Mouse (Mus musculus) fibroblast of lung, adult 2 months (primary cell): ENCODE measurements around the gene Wipi2.

Experiments used
- DNase-seq: peaks from one replicate; pipeline ENCODE4 v3.0.0-alpha.2; 2011; ENCODE audit warnings: low read depth

Wipi2 gene

GRCm38 (mm10) chr5:142630224-142630623 is 2.7 kb downstream of the Wipi2 start:
- peak; percentile 24 for DNase-seq

DNA sequence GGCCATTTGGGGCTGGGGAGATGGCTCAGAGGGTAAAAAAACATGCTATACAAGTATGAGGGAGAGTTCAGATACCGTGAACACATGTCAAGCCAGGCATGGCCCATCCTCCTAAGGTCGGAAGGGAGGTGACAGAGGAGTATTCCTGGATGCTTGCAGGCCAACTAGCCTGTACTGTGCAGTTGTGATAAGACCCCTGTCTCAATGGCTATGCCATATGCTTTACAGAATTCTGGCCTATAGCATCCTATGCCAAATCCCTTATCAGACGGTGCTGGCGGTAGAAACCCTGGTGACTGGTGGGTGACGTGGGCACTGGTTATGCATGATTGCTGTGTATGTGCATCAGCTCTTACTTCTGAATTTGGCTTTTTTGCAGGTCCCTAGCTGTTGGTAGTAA is 10.3 kb downstream of the Wipi2 start:
- DNase-seq: no peak

DNA sequence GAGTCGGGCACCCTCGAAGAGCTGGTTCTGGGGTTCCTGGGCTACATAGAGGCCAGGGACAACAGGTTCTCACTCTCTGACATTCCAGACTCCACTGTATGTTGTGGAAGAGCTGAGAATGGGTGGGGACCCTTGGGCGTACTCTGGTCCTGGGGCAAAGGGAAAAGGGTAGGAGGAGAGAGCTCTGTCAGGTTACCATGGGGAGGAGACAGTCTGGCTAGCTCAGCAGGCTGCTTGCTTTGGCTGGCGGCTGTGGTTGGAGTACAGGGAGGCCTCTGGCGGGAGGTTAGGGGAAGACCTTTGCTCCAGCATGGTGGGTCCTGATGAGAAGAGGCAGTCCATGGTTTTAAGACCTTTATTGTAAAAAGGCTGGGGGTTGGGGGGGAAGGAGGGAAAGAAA is 12.6 kb downstream of the Wipi2 start:
- no peak for DNase-seq

- no peak for DNase-seq
Measured at GRCm38 (mm10) chr5:142641331-142642051, 14.0 kb downstream of the Wipi2 start.

DNA sequence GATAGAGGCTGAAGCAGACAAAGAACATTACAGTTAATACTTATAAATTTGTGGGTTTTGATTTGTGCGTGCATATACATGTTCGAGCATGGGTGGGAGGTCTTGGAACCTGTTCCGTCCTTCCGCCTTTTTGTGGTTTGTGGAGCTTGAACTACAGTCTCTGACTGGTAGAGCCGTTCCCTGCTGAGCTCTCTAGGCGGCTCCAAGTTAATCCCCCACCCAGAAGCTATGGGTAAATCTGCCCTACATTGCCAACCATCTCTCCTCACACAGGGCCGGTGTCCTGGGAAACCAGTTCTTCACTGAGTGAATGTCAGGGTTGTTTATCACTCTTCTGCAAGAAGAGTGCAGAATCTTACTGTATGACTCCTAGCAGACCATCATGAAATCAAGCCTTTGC is 20.7 kb downstream of the Wipi2 start:
- no peak for DNase-seq

GRCm38 (mm10) chr5:142649460-142650050 is 22.1 kb downstream of the Wipi2 start:
- DNase-seq: no peak

GRCm38 (mm10) chr5:142650390-142650789 is 22.9 kb downstream of the Wipi2 start:
- DNase-seq: no peak

DNA sequence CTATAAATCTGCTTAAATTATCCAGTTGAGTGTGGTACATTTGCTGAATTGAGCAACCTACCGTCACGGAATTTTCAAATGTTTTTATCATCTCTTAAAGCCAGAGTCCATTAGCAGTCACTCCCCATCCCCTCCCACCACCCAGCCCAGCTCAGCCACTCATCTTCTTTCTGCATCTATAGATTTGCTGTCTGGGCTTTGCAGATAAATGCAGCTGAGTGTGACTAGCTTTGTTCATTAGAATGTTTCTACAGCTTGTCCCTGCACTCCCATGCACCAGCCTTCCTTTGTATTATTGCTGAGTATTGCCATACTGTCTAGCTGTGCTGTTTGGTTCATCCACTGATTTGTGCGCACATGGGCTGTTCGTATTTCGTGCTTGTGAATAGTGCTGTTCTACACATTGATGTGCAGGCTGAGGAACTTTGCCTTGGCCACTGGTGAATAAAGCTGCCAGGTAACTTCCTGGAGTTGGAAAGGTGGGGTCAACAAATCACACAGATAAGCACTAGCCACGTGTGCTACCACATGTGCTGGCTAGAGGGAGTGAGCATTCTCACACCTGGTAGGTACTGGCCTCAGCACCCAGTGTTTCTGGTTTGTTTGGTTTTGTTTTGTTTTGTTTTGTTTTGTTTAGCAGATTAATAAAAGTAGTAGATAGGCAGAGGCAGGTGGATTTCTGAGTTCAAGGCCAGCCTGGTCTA is 23.4 kb downstream of the Wipi2 start:
- no peak for DNase-seq

DNA sequence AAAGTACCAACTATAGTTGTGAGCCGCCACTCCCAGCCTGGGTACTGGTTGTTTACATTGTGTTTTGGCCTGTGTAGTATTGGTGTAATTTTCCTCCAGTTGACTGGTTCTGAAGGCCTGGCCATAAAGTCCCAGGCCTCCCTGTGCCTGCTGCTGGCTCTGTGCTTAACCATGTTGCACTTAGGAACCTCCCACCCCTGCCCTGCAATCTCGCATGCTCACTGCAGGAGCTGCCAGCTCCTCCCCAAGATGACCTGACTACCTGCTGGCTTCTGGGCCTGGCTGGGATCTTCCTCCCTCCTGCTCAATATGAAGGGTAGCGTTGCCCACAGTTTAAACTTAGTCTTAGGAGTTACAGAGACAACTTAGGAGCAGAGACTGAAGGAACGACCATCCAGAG is 24.8 kb downstream of the Wipi2 start:
- DNase-seq: no peak

DNA sequence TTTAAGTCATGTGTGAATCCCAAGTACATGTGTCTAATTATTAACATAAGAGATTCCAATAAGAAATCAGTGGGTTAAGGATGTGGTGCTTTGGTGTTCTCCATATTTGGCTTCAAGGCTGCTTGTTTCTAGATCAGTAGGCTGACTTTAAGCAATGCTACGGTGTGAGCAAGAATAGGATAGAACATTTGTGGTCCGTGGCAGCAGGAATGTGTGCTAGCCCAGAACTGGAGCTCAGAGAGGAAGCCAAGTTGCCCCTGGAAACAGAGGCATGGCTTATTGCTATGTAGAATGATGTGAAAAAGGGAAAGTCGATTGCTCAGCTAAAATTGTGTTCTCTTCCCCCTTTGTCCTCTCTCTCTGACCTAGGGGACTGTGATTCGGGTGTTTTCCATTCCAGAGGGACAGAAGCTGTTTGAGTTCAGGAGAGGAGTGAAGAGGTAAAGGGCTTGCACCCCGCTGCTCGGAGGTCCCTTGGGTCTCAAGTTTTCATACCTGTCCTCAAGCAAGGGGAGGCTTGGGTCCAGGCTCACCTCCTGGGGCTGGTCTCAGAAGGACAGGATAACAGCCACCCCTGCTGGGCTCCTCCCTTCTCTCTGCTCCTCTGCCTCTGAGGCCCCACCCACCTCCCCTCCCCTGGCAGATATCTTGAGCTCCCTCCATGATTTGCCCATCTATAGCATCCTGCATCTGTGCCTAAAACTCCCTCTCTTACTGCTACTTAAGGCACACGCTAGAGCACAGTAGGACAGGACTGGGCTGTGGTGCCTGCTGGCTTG is 33.3 kb downstream of the Wipi2 start:
- DNase-seq: no peak

- no peak for DNase-seq
Measured at GRCm38 (mm10) chr5:142667921-142668320, 40.4 kb downstream of the Wipi2 start.

DNA sequence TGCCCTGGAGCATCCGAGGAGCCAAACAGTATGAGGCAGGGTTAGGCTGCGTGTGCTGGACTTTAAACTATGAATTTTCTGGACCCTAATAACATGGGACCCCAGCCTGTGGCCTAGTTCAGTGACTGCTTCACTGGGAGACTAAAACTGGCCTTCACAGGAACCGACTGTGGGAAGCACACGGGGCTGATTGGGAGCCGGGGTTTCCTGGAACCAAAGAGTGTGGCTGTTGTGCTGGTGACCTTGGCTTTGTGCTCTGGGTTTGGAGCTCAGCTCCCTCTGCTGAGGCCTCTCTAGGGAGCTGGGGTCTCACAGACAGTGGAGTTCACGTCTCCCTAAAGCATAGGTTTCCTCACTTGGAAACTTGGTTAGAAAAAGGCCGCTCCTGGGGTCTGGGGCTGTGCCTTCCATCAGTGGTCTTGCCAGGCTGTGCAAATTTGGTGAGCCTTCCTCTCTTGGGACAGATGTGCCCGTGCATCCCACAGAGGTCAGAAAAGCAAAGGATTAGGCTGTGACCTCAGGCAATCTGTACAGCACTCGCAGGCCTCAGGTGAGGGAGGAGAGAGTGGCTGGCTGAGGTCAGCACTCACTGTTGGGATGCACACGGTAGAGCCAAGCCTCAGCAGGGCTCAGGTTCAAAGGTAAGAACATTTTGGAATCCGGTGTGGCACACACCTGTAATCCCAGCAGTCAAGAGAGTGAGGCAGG is 41.2 kb downstream of the Wipi2 start:
- no peak for DNase-seq

DNA sequence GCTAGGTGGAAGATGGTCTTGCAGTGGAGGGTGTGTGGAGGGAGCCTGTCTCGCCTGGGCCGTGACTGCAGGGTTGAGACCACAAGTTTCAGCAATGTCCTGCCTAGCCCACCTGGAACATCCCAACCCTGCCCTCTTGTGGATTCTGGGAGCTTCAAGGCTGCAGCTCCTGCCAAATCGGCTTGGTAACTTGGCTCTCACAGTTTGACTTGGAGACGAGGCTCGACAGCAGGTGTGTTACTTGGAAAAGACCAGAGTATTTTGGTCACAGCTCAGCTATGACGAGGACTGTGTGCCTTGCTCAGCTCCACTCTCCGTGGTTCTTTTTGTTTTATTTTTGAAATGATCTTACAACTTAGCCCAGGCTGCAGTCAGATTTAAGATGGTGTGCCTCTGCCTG is 42.2 kb downstream of the Wipi2 start:
- no peak for DNase-seq

DNA sequence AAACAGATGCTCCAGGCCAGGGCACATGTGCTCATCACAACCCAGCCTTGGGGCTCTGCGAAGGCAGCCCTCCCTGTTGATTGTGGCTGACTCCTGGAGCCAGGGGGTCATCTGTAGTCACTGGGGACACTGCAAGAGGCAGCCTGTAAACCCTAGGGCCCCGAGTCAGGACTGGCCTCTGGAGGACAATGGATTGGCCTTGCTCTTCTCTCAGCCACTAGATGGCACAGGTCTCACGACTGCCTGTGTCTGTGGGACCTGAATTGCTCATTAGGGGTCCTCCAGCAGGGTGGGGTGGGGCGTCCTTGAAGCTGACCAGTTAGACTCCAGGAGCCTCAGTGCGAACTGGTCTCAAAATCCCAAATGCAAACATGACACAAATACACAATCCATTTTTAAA is 45.6 kb downstream of the Wipi2 start:
- DNase-seq: no peak

DNA sequence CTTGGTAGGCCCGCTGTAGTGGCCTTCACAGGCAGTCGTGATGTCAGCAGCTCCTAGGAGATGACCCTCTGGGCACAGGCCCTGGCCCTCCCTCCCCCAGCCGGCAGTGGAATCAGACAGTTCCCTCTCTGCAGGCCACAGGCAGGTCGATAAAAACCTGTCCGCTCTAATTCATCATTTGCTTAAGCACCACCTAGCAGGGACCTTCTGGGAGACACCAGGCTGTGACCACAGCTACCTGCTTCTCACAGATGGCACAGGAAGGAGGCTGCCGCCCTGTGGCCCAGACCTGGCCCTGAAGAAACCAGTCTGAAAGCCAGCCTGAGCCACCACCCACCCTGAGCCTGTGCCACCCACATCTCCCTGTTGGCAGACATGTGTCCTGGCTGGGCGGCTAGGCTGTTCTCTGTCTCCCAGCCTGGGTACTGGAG is 50.7 kb downstream of the Wipi2 start:
- no peak for DNase-seq

- DNase-seq: no peak
Measured at GRCm38 (mm10) chr5:142679065-142679464, 51.6 kb downstream of the Wipi2 start.

GRCm38 (mm10) chr5:142681911-142682310 is 54.4 kb downstream of the Wipi2 start:
- DNase-seq: no peak

GRCm38 (mm10) chr5:142682529-142682928 is 55.0 kb downstream of the Wipi2 start:
- no peak for DNase-seq

GRCm38 (mm10) chr5:142688866-142689265 is 61.4 kb downstream of the Wipi2 start:
- DNase-seq: no peak

DNA sequence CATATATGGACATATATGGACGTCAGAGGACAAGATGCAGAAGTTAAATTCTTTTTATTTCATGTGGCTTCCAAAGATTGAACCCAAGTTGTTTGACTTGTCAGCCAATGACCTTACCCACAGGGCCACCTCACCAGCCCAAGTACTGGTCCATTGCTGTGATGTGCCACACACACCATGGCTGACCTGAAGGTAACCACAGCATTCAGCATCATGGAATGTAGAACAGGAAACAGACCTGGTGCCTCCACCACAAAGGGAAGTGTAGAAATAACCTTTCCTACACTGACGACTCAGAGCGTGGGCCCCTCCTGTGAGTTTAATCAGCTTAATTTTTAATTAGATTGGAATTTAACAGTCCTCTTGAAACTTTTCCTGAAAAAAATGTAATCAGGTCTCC is 62.8 kb downstream of the Wipi2 start:
- no peak for DNase-seq

DNA sequence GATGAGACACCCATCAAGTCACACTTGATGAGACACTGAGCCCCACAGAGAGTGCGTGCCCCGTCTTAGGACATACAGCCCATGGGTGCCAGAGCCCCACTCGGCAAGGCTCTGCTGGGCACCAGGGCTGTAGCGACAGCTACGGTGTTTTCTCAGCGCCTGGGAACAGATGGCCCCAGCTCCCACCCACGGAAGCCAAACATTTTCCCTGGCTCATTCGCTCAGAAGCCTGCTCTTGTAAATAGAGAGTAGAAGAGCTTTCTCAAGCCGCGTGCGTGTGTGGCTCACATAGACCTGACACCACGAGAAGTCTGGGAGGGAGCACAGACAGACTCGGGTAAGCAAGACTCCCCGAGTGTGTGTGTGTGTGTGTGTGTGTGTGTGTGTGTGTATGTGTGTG is 64.8 kb downstream of the Wipi2 start, which contains the start of gene Slc29a4:
Slc29a4 (plus strand) TSS at position 265 of the 400 bp plus-strand sequence.
- no peak for DNase-seq
